Mouse (Mus musculus) heart, postnatal 0 days (tissue): ENCODE measurements around the gene Cnot1. TPM values are rescaled to one million over a fixed set of nuclear protein-coding genes. Genes with fewer than 3 reads are reported as not detected.

ENCODE experiments used
- ATAC-seq: fragments of 200-750 bp; cut with Nextera tagmentation; 2 replicates; pipeline ENCODE4 v1.8.0; 2017; ENCODE audit warnings: low read depth, moderate number of reproducible peaks, moderate library complexity; ENCODE audit not compliant: insufficient read depth
- DNase-seq: peaks from one replicate; pipeline ENCODE4 v3.0.0-alpha.2; 2016; ENCODE audit warnings: low spot score
- H3K27ac ChIP-seq: fragments of 300-500 bp; sonication (generic); 2 replicates; pipeline ENCODE4 v1.5.1; 2014; ENCODE audit warnings: low read depth, mild to moderate bottlenecking
- H3K27me3 ChIP-seq: fragments of 300-500 bp; sonication (generic); 2 replicates; pipeline ENCODE4 v1.6.1; 2014; ENCODE audit warnings: low read length, mixed read lengths; ENCODE audit not compliant: control insufficient read depth, insufficient read depth
- H3K36me3 ChIP-seq: fragments of 300-500 bp; sonication (generic); replicated peaks from 2 replicates; pipeline ENCODE4 v1.6.1; 2014; ENCODE audit warnings: low read length, mixed read lengths; ENCODE audit not compliant: control insufficient read depth, insufficient read depth
- H3K4me1 ChIP-seq: fragments of 300-500 bp; sonication (generic); 2 replicates; pipeline ENCODE4 v1.6.1; 2014; ENCODE audit warnings: antibody characterized with exemption; ENCODE audit not compliant: control insufficient read depth, insufficient read depth
- H3K4me2 ChIP-seq: fragments of 300-500 bp; sonication (generic); 2 replicates; pipeline ENCODE4 v1.6.1; 2014; ENCODE audit warnings: low read depth, mild to moderate bottlenecking, low read length, moderate library complexity
- H3K4me3 ChIP-seq: fragments of 300-500 bp; sonication (generic); 2 replicates; pipeline ENCODE4 v1.5.1; 2014; ENCODE audit warnings: low read depth, low read length
- H3K9ac ChIP-seq: fragments of 300-500 bp; sonication (generic); replicated peaks from 2 replicates; pipeline ENCODE4 v1.6.1; 2014; ENCODE audit warnings: low read depth, low read length, mixed read lengths
- H3K9me3 ChIP-seq: fragments of 300-500 bp; sonication (generic); replicated peaks from 2 replicates; pipeline ENCODE4 v1.6.1; 2016; ENCODE audit warnings: low read length; ENCODE audit not compliant: control insufficient read depth
- CTCF ChIP-seq: IDR thresholded peaks from 2 replicates; pipeline ENCODE4 v1.5.1; 2016; ENCODE audit warnings: antibody characterized with exemption, control low read depth, low read depth
- EP300 ChIP-seq: IDR thresholded peaks from 2 replicates; pipeline ENCODE4 v1.6.1; 2016; ENCODE audit warnings: antibody characterized with exemption, low read depth
- WGBS: fragments of 180-500 bp; shearing (Covaris S2); extraction: QIAGEN DNeasy Blood & Tissue Kit; methylation state at CpG from one replicate; pipeline ENCODE4 v1.1.7; 2014; 5-methylcytosine and 5-hydroxymethylcytosine counted together
- microRNA-seq: library from miRNA; unstranded; fragments of <30 nt; microRNA quantifications from one replicate; pipeline ENCODE4, GENCODE M21; 2016
- polyA plus RNA-seq: library from polyadenylated mRNA; unstranded; fragments of >200 nt; fragmentation: Nextera tagmentation; extraction: Ambion mirVana; gene quantifications from 2 replicates; pipeline ENCODE4 v1.2.1, GENCODE M21; 2015
- total RNA-seq: library from RNA; depleted of rRNA; stranded (reverse); fragments of >200 nt; gene quantifications from 2 replicates; pipeline ENCODE4 v1.2.3, GENCODE M21; 2014; ENCODE audit warnings: low replicate concordance; rRNA removed

The Cnot1 gene
- total and polyA plus RNA-seq, 2 experiments from 2014 or later = 22.7 to 290 TPM

DNA sequence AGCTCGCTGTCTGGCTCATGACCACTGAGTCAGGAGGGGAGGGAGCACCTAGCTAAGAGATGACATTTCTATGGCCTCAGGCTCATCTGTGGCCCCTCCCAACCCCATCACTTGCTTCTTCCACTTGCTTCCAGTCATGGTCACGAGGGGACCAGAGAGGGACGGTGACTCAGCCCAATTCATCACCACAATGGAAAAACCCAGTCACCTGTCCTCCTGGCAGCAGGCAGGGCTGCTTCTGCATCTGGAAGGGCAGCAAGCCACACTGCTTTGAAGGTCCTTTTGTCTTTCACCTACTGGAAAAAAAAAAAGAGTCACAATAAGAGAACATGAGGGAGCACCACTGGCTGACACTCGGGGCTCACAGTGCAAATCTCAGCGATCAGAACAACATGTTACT is 134.5 kb downstream of the Cnot1 start:
- DNase-seq (no peak), ATAC-seq (no peak)
- TF ChIP-seq EP300 (no peak), CTCF (no peak)
- Histone ChIP-seq H3K27ac (no peak overlapping the region), H3K9me3 (no peaks in the 10 kb centered on the region), H3K4me3 (no peak overlapping the region), H3K4me1 (peaks cover 5% of the 10 kb centered on the region; the same call in 1 of the 2 replicates), H3K4me2 (no peak overlapping the region), H3K9ac (no peak overlapping the region), H3K27me3 (peaks cover 28% of the 10 kb centered on the region), H3K36me3 (no peaks in the 10 kb centered on the region)
- 66% methylated on average over 5 of the region's 5 CpGs for WGBS

DNA sequence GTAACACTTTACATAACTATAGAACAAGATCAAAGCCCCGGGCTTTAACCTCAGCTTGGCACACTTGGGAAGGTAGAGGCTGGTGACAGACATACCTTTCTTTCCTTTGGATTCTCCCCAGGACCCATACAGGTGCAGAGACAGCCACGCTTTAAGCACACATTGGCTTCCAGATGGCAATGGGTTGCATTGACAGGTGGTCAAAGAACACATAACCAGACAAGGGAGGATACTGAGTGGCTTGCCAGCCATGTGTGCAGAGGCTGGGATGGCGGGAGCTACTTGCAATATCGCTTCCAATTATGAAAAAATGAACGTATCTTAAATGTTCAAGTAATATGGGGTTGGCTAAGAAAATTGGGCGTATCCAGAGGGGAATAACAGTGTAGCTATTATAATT is 135.4 kb downstream of the Cnot1 start:
- Histone ChIP-seq H3K27ac (no peak overlapping the region), H3K9me3 (no peaks in the 10 kb centered on the region), H3K9ac (no peak overlapping the region), H3K4me1 (peaks cover 5% of the 10 kb centered on the region; the same call in 1 of the 2 replicates), H3K4me3 (no peak overlapping the region), H3K4me2 (no peak overlapping the region), H3K36me3 (no peaks in the 10 kb centered on the region), H3K27me3 (peaks cover 19% of the 10 kb centered on the region)
- 80% methylated on average over 6 of the region's 6 CpGs for WGBS
- ATAC-seq = no peak
- no peak for TF ChIP-seq CTCF
- TF ChIP-seq EP300 = no peak
- no peak for DNase-seq

DNA sequence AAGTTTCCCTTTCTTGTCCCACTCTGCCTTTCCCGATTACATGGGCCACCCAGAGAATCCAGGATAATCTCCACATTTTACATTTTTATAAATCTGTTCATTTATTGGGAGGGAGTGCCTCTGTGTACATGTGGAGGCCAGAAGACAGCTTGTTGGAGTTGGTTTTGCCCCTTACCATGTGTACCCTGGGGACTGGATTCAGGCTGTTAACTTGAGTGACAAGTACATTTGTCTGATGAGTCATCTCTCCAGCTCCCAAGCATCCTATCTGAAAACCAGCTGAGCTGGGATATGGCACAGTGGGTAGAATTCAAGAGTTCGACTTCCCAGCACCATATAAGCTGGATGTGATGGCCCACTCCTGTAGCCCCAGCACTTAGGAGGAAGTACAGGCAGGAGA is 137.3 kb downstream of the Cnot1 start:
- ATAC-seq = no peak
- Histone ChIP-seq H3K27ac (no peak overlapping the region), H3K36me3 (no peaks in the 10 kb centered on the region), H3K4me1 (peaks cover 5% of the 10 kb centered on the region; the same call in 1 of the 2 replicates), H3K9me3 (no peaks in the 10 kb centered on the region), H3K4me3 (no peak overlapping the region), H3K27me3 (peaks cover 12% of the 10 kb centered on the region; the same call in 1 of the 2 replicates), H3K9ac (no peak overlapping the region), H3K4me2 (no peak overlapping the region)
- WGBS = 70% methylated on average over 2 of the region's 2 CpGs
- no peak for DNase-seq
- TF ChIP-seq EP300 = no peak

Small RNAs within 50 kb of the gene (microRNA-seq; reads per million reads assigned to microRNA genes)
- gene Mir7073 = 1.8 reads per million, percentile 2 among the genes with 10 or more reads in this experiment

Other genes starting within 250 kb of the Cnot1 start
- not detected in 2 replicates for gene Prss54, start 231.1 kb downstream of the Cnot1 start, total RNA-seq
- gene Prss54, start 231.1 kb downstream of the Cnot1 start, polyA plus RNA-seq = not detected in 2 replicates
- 3.9 and 4.1 TPM in 2 replicates for gene Gins3, start 174.0 kb downstream of the Cnot1 start, total RNA-seq
- gene Gins3, start 174.0 kb downstream of the Cnot1 start, polyA plus RNA-seq = 4.4 and 5.2 TPM in 2 replicates
- gene Ndrg4, start 130.5 kb downstream of the Cnot1 start, total RNA-seq = 563 and 621 TPM in 2 replicates
- gene Ndrg4, start 130.5 kb downstream of the Cnot1 start, polyA plus RNA-seq = 382 and 425 TPM in 2 replicates
- 13.7 and 20.2 TPM in 2 replicates for gene Setd6, start 91.6 kb downstream of the Cnot1 start, total RNA-seq
- 10.7 and 12.8 TPM in 2 replicates for gene Setd6, start 91.6 kb downstream of the Cnot1 start, polyA plus RNA-seq
- gene Sap18b, start 17.9 kb upstream of the Cnot1 start, total RNA-seq = 65.4 and 65.9 TPM in 2 replicates
- 283 and 292 TPM in 2 replicates for gene Sap18b, start 17.9 kb upstream of the Cnot1 start, polyA plus RNA-seq
- 8.7 and 12.5 TPM in 2 replicates for gene Slc38a7, start 46.1 kb upstream of the Cnot1 start, total RNA-seq
- gene Slc38a7, start 46.1 kb upstream of the Cnot1 start, polyA plus RNA-seq = 7.2 and 7.8 TPM in 2 replicates
- 624 and 648 TPM in 2 replicates for gene Got2, start 81.1 kb upstream of the Cnot1 start, total RNA-seq
- gene Got2, start 81.1 kb upstream of the Cnot1 start, polyA plus RNA-seq = 605 and 617 TPM in 2 replicates